Mouse (Mus musculus) layer of hippocampus, postnatal 36 days (tissue): ENCODE measurements around the gene Ash1l. TPM values are rescaled to one million over a fixed set of nuclear protein-coding genes. Genes with fewer than 3 reads are reported as not detected.
A peak's percentile ranks its signal among the peaks of the same experiment; 100 is the strongest.

ENCODE experiments used
- DNase-seq, 2 experiments: peaks; one replicate each; pipeline ENCODE4 v3.0.0; 2022
- total RNA-seq, 2 experiments: library from RNA; stranded (reverse); gene quantifications; 2 replicates each; pipeline ENCODE4 v1.2.3; 2021

Ash1l gene
- 10 to 100 TPM; 83.5 to 90.8 TPM for total RNA-seq

- DNase-seq: peak; percentile 82 to 83
Measured at GRCm38 (mm10) chr3:88950576-88951326, at the start of gene Ash1l, which contains the start of gene Dap3. TSS of gene Ash1l (plus strand) at chr3:88950622. TSS of gene Dap3 (minus strand) at chr3:88951181.

GRCm38 (mm10) chr3:88904803-88905202 is 45.6 kb upstream of the Ash1l start:
- no peak for DNase-seq

- no peak for DNase-seq
Measured at GRCm38 (mm10) chr3:88905209-88905608, 45.2 kb upstream of the Ash1l start.

GRCm38 (mm10) chr3:88905741-88906140 is 44.7 kb upstream of the Ash1l start:
- no peak for DNase-seq

GRCm38 (mm10) chr3:88906393-88907159 is 43.8 kb upstream of the Ash1l start:
- no peak for DNase-seq

- DNase-seq: no peak
Measured at GRCm38 (mm10) chr3:88912585-88912984, 37.8 kb upstream of the Ash1l start.

- DNase-seq: peak; percentile 93
Measured at GRCm38 (mm10) chr3:88913511-88914383, 36.7 kb upstream of the Ash1l start, which contains the start of gene Msto1. TSS of gene Msto1 (minus strand) at chr3:88913999.

- no peak for DNase-seq
Measured at GRCm38 (mm10) chr3:88914384-88914810, 36.0 kb upstream of the Ash1l start.

- no peak for DNase-seq
Measured at GRCm38 (mm10) chr3:88918981-88919380, 31.4 kb upstream of the Ash1l start.

GRCm38 (mm10) chr3:88921411-88921810 is 29.0 kb upstream of the Ash1l start:
- no peak for DNase-seq

GRCm38 (mm10) chr3:88923989-88924591 is 26.3 kb upstream of the Ash1l start:
- DNase-seq: no peak

- DNase-seq: no peak
Measured at GRCm38 (mm10) chr3:88925651-88926050, 24.8 kb upstream of the Ash1l start.

GRCm38 (mm10) chr3:88929501-88929900 is 20.9 kb upstream of the Ash1l start:
- no peak for DNase-seq

- DNase-seq: no peak
Measured at GRCm38 (mm10) chr3:88939071-88939470, 11.4 kb upstream of the Ash1l start.

- no peak for DNase-seq
Measured at GRCm38 (mm10) chr3:88939749-88940148, 10.7 kb upstream of the Ash1l start.

- DNase-seq: no peak
Measured at GRCm38 (mm10) chr3:88942316-88942880, 8.0 kb upstream of the Ash1l start.

- no peak for DNase-seq
Measured at GRCm38 (mm10) chr3:88944109-88944508, 6.3 kb upstream of the Ash1l start.

GRCm38 (mm10) chr3:88949786-88950575 is 441 bp upstream of the Ash1l start:
- DNase-seq: peak; percentile 85 to 87

GRCm38 (mm10) chr3:88951327-88951800 is 942 bp downstream of the Ash1l start:
- DNase-seq: no peak

GRCm38 (mm10) chr3:88953246-88953645 is 2.8 kb downstream of the Ash1l start:
- no peak for DNase-seq

GRCm38 (mm10) chr3:88953736-88954135 is 3.3 kb downstream of the Ash1l start:
- DNase-seq: no peak
